Mouse (Mus musculus): ENCODE measurements around the gene Vps37b.

The Vps37b gene

GRCm38 (mm10) chr5:124021701-124022100, 10.4 kb downstream of the Vps37b start:
- DNase-seq = no peak

GRCm38 (mm10) chr5:124021148-124021547, 10.9 kb downstream of the Vps37b start:
- DNase-seq = no peak

- peak in 1 of 2 experiments; percentile 44 for DNase-seq
These were observed 12.5 kb downstream of the Vps37b start for GRCm38 (mm10) chr5:124019348-124020216.

- DNase-seq = no peak
These were observed 13.4 kb downstream of the Vps37b start for GRCm38 (mm10) chr5:124018651-124019050.

GRCm38 (mm10) chr5:124017941-124018340, 14.1 kb downstream of the Vps37b start:
- DNase-seq = no peak

GRCm38 (mm10) chr5:124016291-124016821, 15.7 kb downstream of the Vps37b start:
- DNase-seq = no peak

- DNase-seq = no peak
These were observed 16.3 kb downstream of the Vps37b start for GRCm38 (mm10) chr5:124015727-124016126.

GRCm38 (mm10) chr5:124014791-124015251, 17.2 kb downstream of the Vps37b start:
- peak in 1 of 2 experiments; percentile 41 for DNase-seq

GRCm38 (mm10) chr5:124014180-124014579, 17.9 kb downstream of the Vps37b start:
- DNase-seq = no peak

GRCm38 (mm10) chr5:124013747-124014146, 18.3 kb downstream of the Vps37b start:
- no peak for DNase-seq

GRCm38 (mm10) chr5:124012885-124013284, 19.2 kb downstream of the Vps37b start:
- no peak for DNase-seq

- peak in 1 of 2 experiments; percentile 44 for DNase-seq
These were observed 20.1 kb downstream of the Vps37b start for GRCm38 (mm10) chr5:124011927-124012326.

- DNase-seq = no peak
These were observed 21.0 kb downstream of the Vps37b start for GRCm38 (mm10) chr5:124010910-124011655.

GRCm38 (mm10) chr5:124010077-124010476, 22.0 kb downstream of the Vps37b start:
- DNase-seq = no peak

- DNase-seq = no peak
These were observed 25.1 kb downstream of the Vps37b start for GRCm38 (mm10) chr5:124006891-124007491.

GRCm38 (mm10) chr5:124006082-124006873, 25.8 kb downstream of the Vps37b start:
- DNase-seq = no peak

- DNase-seq = no peak
These were observed 26.5 kb downstream of the Vps37b start for GRCm38 (mm10) chr5:124005591-124005990.

GRCm38 (mm10) chr5:124005151-124005500, 26.9 kb downstream of the Vps37b start:
- no peak for DNase-seq

- no peak for DNase-seq
These were observed 27.5 kb downstream of the Vps37b start for GRCm38 (mm10) chr5:124004356-124005150.

- DNase-seq = no peak
These were observed 28.7 kb downstream of the Vps37b start for GRCm38 (mm10) chr5:124003375-124003774.

- no peak for DNase-seq
These were observed 29.2 kb downstream of the Vps37b start for GRCm38 (mm10) chr5:124002876-124003275.

Data from spleen, adult 18-20 months (tissue).